Mouse (Mus musculus) forebrain, embryonic 13.5 days (tissue): ENCODE measurements at regions not wholly inside any gene's neighbourhood (a gene's known extent, or its start where the extent isn't known, plus 50 kb on each side); places are given as distances from the start of the nearest gene placed in this dataset.
A peak's percentile ranks its signal among the peaks of the same experiment; 100 is the strongest.

ENCODE experiments used
- ATAC-seq: fragments of 200-750 bp; cut with Nextera tagmentation; 2 replicates; pipeline ENCODE4 v1.8.0; 2017
- H3K27ac ChIP-seq: fragments of 300-500 bp; sonication (generic); 2 replicates; pipeline ENCODE4 v1.5.1; 2015; ENCODE audit warnings: inconsistent platforms, mild to moderate bottlenecking, moderate library complexity
- H3K27me3 ChIP-seq: fragments of 300-500 bp; sonication (generic); 2 replicates; pipeline ENCODE4 v1.6.1; 2015; ENCODE audit warnings: mild to moderate bottlenecking, inconsistent platforms
- H3K36me3 ChIP-seq: fragments of 300-500 bp; sonication (generic); 2 replicates; pipeline ENCODE4 v1.6.1; 2015; ENCODE audit warnings: mild to moderate bottlenecking, inconsistent platforms; ENCODE audit not compliant: poor library complexity, severe bottlenecking
- H3K4me1 ChIP-seq: fragments of 300-500 bp; sonication (generic); 2 replicates; pipeline ENCODE4 v1.6.1; 2015; ENCODE audit warnings: inconsistent platforms
- H3K4me2 ChIP-seq: fragments of 300-500 bp; sonication (generic); 2 replicates; pipeline ENCODE4 v1.6.1; 2015; ENCODE audit warnings: inconsistent platforms, mild to moderate bottlenecking, moderate library complexity
- H3K4me3 ChIP-seq: fragments of 300-500 bp; sonication (generic); 2 replicates; pipeline ENCODE4 v1.5.1; 2015; ENCODE audit warnings: mild to moderate bottlenecking, inconsistent platforms
- H3K9ac ChIP-seq: fragments of 300-500 bp; sonication (generic); 2 replicates; pipeline ENCODE4 v1.6.1; 2015; ENCODE audit warnings: mild to moderate bottlenecking, inconsistent platforms
- H3K9me3 ChIP-seq: fragments of 300-500 bp; sonication (generic); replicated peaks from 2 replicates; pipeline ENCODE4 v1.6.1; 2016; ENCODE audit warnings: inconsistent platforms
- WGBS: fragments of 180-500 bp; shearing (Covaris S2); methylation state at CpG from one replicate; pipeline ENCODE4 v1.1.7; 2015; 5-methylcytosine and 5-hydroxymethylcytosine counted together

- H3K4me2 ChIP-seq: no peak overlapping the region
- H3K4me3 ChIP-seq: no peak overlapping the region
- WGBS: 95% methylated on average over 3 of the region's 3 CpGs
- no peak for ATAC-seq
- H3K36me3 ChIP-seq: no peaks in the 10 kb centered on the region
- H3K4me1 ChIP-seq: no peaks in the 10 kb centered on the region
- no peaks in the 10 kb centered on the region for H3K27me3 ChIP-seq
- no peak overlapping the region for H3K9ac ChIP-seq
- no peak overlapping the region for H3K27ac ChIP-seq
- peaks cover 4% of the 10 kb centered on the region; the same call in 1 of the 2 replicates for H3K9me3 ChIP-seq
Measured at GRCm38 (mm10) chr5:125939416-125939815, 407.8 kb downstream of the Tmem132b start.

- no peaks in the 10 kb centered on the region for H3K36me3 ChIP-seq
- no peak overlapping the region for H3K27ac ChIP-seq
- peaks cover 7% of the 10 kb centered on the region; the same call in 1 of the 2 replicates for H3K4me1 ChIP-seq
- no peak overlapping the region for H3K4me2 ChIP-seq
- H3K9me3 ChIP-seq: no peaks in the 10 kb centered on the region
- ATAC-seq: peak; percentile 65; the same call in 1 of the 2 replicates
- H3K27me3 ChIP-seq: no peaks in the 10 kb centered on the region
- no peak overlapping the region for H3K4me3 ChIP-seq
- 36% methylated on average over 4 of the region's 4 CpGs for WGBS
- no peak overlapping the region for H3K9ac ChIP-seq
Measured at GRCm38 (mm10) chr5:125946729-125947128, 415.2 kb downstream of the Tmem132b start.

GRCm38 (mm10) chr5:125951641-125952040 lies 420.1 kb downstream of the Tmem132b start:
- Histone ChIP-seq H3K4me3 (no peak overlapping the region), H3K4me1 (peaks cover 5% of the 10 kb centered on the region; the same call in 1 of the 2 replicates), H3K4me2 (no peak overlapping the region), H3K36me3 (no peaks in the 10 kb centered on the region), H3K9ac (no peak overlapping the region), H3K27me3 (no peaks in the 10 kb centered on the region), H3K9me3 (no peaks in the 10 kb centered on the region), H3K27ac (no peak overlapping the region)
- WGBS: 57% methylated on average over 6 of the region's 6 CpGs
- no peak for ATAC-seq

DNA sequence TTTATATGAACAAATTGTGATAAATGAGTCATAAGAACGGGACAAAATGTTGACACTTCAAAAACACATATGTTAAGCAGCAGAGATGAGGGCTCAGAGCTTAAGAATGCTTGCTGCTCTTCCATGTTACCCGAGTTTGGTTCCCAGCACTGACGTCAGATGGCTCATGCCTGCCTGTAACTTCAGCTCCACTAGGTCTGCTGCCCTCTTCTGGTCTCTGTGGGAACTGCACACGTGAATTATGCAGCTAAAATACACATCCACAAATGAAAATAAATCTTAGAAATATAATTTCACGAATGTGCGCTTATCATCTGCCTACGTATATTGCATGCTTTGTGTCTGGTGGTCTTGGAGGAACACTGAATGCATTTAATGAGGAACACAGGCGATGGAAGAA lies 432.5 kb downstream of the Tmem132b start:
- Histone ChIP-seq H3K4me3 (no peak overlapping the region), H3K27me3 (no peaks in the 10 kb centered on the region), H3K9ac (no peak overlapping the region), H3K9me3 (no peaks in the 10 kb centered on the region), H3K27ac (no peak overlapping the region), H3K4me1 (no peaks in the 10 kb centered on the region), H3K36me3 (no peaks in the 10 kb centered on the region), H3K4me2 (no peak overlapping the region)
- 82% methylated on average over 8 of the region's 8 CpGs for WGBS
- ATAC-seq: no peak

DNA sequence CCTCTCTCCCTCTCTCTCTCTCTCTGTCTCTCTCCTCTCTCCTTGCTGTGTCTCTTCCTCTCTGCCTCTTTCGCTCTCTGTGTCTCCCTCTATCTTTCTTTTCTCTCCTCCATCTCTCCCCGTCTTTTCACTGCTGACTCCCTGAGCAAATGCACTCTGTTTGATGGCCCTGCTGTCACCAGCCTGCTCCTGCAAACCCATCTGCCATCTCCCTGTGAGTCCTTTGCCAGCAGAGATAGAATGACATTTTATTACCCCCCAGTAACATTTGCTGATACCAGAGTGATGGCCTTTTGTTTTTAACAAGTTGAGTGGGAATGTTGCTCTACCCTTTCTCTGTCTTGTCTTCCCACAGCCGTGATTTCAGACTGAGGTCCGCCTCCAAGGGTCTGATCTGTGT lies 436.6 kb downstream of the Tmem132b start:
- Histone ChIP-seq H3K27ac (no peak overlapping the region), H3K9me3 (no peaks in the 10 kb centered on the region), H3K4me1 (no peaks in the 10 kb centered on the region), H3K4me2 (no peak overlapping the region), H3K27me3 (no peaks in the 10 kb centered on the region), H3K9ac (no peak overlapping the region), H3K36me3 (no peaks in the 10 kb centered on the region), H3K4me3 (no peak overlapping the region)
- ATAC-seq: no peak
- 80% methylated on average over 4 of the region's 4 CpGs for WGBS

GRCm38 (mm10) chr5:125974035-125974434 lies 442.5 kb downstream of the Tmem132b start:
- peaks cover 11% of the 10 kb centered on the region for H3K9me3 ChIP-seq
- no peak overlapping the region for H3K4me3 ChIP-seq
- no peak for ATAC-seq
- H3K4me1 ChIP-seq: no peaks in the 10 kb centered on the region
- no peaks in the 10 kb centered on the region for H3K36me3 ChIP-seq
- no peak overlapping the region for H3K27ac ChIP-seq
- H3K9ac ChIP-seq: no peak overlapping the region
- no peaks in the 10 kb centered on the region for H3K27me3 ChIP-seq
- 96% methylated on average over 1 of the region's 1 CpGs for WGBS
- H3K4me2 ChIP-seq: no peak overlapping the region

GRCm38 (mm10) chr5:125979801-125980200 lies 448.2 kb downstream of the Tmem132b start:
- peaks cover 3% of the 10 kb centered on the region for H3K4me1 ChIP-seq
- no peak overlapping the region for H3K4me2 ChIP-seq
- H3K27ac ChIP-seq: no peak overlapping the region
- peaks cover 6% of the 10 kb centered on the region for H3K9me3 ChIP-seq
- H3K9ac ChIP-seq: no peak overlapping the region
- no peak overlapping the region for H3K4me3 ChIP-seq
- no peaks in the 10 kb centered on the region for H3K27me3 ChIP-seq
- no peaks in the 10 kb centered on the region for H3K36me3 ChIP-seq
- 84% methylated on average over 6 of the region's 6 CpGs for WGBS
- no peak for ATAC-seq

DNA sequence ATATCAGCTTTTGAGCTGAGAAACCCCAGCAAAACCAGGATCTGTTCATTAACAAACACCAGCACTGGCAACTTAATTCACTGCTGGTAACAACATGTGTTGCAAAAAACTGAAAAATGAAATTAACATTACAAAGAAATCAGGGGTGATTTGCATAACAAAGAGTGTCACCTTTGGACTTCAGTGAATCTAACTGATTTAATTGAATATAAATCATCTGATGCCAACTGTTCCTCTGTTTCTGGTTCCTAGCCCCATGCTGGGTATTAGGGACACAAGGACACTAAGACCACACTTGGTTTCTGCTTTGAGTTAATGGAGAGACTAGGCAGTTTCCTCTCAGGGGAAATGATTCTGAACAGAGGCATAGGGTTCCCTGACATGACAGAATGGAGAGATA lies 453.8 kb downstream of the Tmem132b start:
- Histone ChIP-seq H3K4me1 (peaks cover 10% of the 10 kb centered on the region), H3K4me3 (no peak overlapping the region), H3K4me2 (no peak overlapping the region), H3K27me3 (no peaks in the 10 kb centered on the region), H3K36me3 (no peaks in the 10 kb centered on the region), H3K9ac (no peak overlapping the region), H3K27ac (no peak overlapping the region), H3K9me3 (no peaks in the 10 kb centered on the region)
- ATAC-seq: no peak

- Histone ChIP-seq H3K36me3 (no peaks in the 10 kb centered on the region), H3K27ac (no peak overlapping the region), H3K9ac (no peak overlapping the region), H3K4me3 (no peak overlapping the region), H3K4me1 (peaks cover 5% of the 10 kb centered on the region; the same call in 1 of the 2 replicates), H3K9me3 (0 out of 2 replicates have a peak, but pooled peaks cover 4% of the 10 kb centered on the region), H3K27me3 (no peaks in the 10 kb centered on the region), H3K4me2 (no peak overlapping the region)
- no peak for ATAC-seq
- 23% methylated on average over 8 of the region's 8 CpGs for WGBS
Measured at GRCm38 (mm10) chr5:125997173-125997572, 465.6 kb downstream of the Tmem132b start.

DNA sequence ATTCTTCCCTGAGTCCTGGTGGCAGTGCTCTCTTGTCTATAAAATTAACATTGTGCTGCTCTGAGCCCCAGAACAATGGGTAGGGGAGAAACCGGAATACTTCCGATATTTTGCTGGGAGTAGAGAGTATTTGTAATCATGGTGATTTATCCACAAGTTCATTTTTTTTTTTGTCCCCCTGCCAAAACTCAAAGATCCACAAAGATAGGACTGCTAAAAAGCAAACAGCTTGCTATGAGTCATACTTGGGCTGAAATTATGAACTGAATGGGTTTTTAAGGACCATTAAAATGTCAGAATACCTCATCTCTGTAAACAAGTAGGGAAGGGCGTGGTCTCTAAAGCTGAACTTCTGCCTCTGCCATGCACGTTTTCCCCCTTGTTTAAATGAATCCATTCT lies 476.3 kb downstream of the Tmem132b start:
- Histone ChIP-seq H3K27me3 (no peaks in the 10 kb centered on the region), H3K9me3 (no peaks in the 10 kb centered on the region), H3K4me1 (peaks cover 10% of the 10 kb centered on the region), H3K9ac (no peak overlapping the region), H3K36me3 (no peaks in the 10 kb centered on the region), H3K4me3 (no peak overlapping the region), H3K4me2 (no peak overlapping the region), H3K27ac (no peak overlapping the region)
- ATAC-seq: no peak
- 66% methylated on average over 4 of the region's 4 CpGs for WGBS

DNA sequence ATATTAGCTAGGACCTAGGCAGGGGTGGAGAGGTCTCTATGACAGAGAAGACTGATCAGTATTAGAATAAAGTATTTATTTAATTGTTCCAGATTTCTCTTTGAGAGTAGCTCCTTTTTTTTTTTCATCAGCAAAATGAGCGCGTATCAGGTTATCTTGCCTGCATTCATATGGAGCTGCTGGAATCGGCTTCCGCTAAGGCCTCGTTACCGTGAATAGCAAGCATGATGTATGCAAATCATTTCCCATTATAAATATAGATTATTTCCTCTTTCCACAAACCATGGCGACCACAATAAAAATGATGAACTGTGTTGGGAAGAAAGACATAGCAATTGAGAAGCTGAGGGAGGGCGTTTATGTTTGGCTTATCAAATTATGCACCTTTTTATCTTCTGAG lies 476.7 kb downstream of the Tmem132b start:
- Histone ChIP-seq H3K4me2 (no peak overlapping the region), H3K9me3 (no peaks in the 10 kb centered on the region), H3K27me3 (no peaks in the 10 kb centered on the region), H3K9ac (no peak overlapping the region), H3K27ac (no peak overlapping the region), H3K36me3 (no peaks in the 10 kb centered on the region), H3K4me3 (no peak overlapping the region), H3K4me1 (peaks cover 10% of the 10 kb centered on the region)
- no peak for ATAC-seq
- 50% methylated on average over 8 of the region's 8 CpGs for WGBS

DNA sequence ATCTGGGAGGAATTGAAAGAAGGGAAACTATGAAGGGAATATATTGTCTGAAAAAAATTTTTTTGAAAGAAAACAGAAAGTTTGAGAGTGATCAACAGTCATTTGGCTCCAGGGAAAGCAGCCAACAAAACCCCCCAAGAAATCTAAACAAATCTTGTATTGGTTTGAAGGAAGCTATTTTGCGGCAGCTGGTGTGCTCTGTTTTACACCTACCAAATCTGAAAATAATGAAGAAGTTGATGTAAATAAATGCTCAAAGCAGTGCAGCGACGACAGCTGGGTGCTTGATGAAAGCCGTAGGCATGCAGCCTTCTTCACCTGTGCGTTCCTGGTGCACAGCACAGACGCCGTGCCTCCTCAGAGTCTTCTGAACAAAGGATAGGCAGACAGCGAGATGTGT lies 488.2 kb downstream of the Tmem132b start:
- H3K9ac ChIP-seq: no peak overlapping the region
- no peaks in the 10 kb centered on the region for H3K4me1 ChIP-seq
- H3K4me3 ChIP-seq: no peak overlapping the region
- H3K36me3 ChIP-seq: no peaks in the 10 kb centered on the region
- H3K9me3 ChIP-seq: no peaks in the 10 kb centered on the region
- no peaks in the 10 kb centered on the region for H3K27me3 ChIP-seq
- no peak for ATAC-seq
- 89% methylated on average over 8 of the region's 8 CpGs for WGBS
- H3K27ac ChIP-seq: no peak overlapping the region
- H3K4me2 ChIP-seq: no peak overlapping the region

GRCm38 (mm10) chr5:126023906-126024305 lies 492.3 kb downstream of the Tmem132b start:
- ATAC-seq: no peak
- WGBS: 41% methylated on average over 2 of the region's 2 CpGs

More at GRCm38 (mm10) chr5:126023906-126024305, 492.3 kb downstream of the Tmem132b start:
- Histone ChIP-seq H3K36me3 (no peaks in the 10 kb centered on the region), H3K4me3 (no peak overlapping the region), H3K9ac (no peak overlapping the region), H3K9me3 (no peaks in the 10 kb centered on the region), H3K27me3 (no peaks in the 10 kb centered on the region), H3K4me1 (no peaks in the 10 kb centered on the region), H3K4me2 (no peak overlapping the region), H3K27ac (no peak overlapping the region)
